8 mouse cellular contexts compared by ENCODE assay signal in the genomic region with DNA sequence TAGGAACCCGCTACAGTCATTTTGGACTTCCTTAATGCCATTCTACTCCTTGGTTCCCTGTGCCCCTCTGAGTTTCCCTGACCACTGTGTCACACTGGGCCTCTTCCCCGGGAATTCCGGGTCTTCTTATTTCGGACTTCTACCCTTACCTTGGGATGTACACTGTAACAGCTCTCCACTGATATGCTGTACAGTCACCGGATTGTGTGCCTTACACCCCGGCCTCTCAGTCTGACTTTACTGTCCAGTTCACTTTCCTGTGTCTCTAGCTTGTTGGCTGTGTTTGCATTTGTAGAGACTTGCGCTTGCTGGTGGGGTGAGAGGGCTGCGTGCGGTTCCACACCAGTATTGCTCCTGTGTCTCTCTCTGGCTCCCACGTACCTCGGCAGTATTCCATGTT. TPM values are rescaled to one million over a fixed set of nuclear protein-coding genes. Genes with fewer than 3 reads are reported as not detected.
A peak's percentile ranks its signal among the peaks of the same experiment; 100 is the strongest.
DNase-seq lines count a peak whose midpoint lies in the region; ATAC-seq and TF ChIP-seq lines count a peak whose summit lies in the region.

No protein-coding gene starts in this region.

- intact Hi-C loops in heart, postnatal 10 days (cut with DNase I), result no loop called here

- no peaks in the 10 kb centered on the region; the same call in none of the 2 replicates for H3K79me2 ChIP-seq in MEL (ENCODE audit: control insufficient read depth, insufficient read depth, low read length, poor library complexity)

- no peak for TF ChIP-seq EP300 in heart, postnatal 0 days (IDR thresholded peaks at IDR 0.05; ENCODE audit: low read depth)
- TF ChIP-seq EP300 in MEL (IDR thresholded peaks at IDR 0.05; ENCODE audit: low read depth in 1 of 2, low read length in 2 of 2), result no peak

- peak overlapping the region; percentile 89 for H3K4me2 ChIP-seq in heart, postnatal 0 days (ENCODE audit: low read depth, low read length)
- peak overlapping the region; percentile 57 for H3K4me2 ChIP-seq in forebrain, embryonic 16.5 days (ENCODE audit: low read length)

- peak overlapping the region; percentile 80 for H3K9ac ChIP-seq in heart, postnatal 0 days (replicated peaks; ENCODE audit: low read depth, low read length)
- H3K9ac ChIP-seq in MEL (ENCODE audit: control insufficient read depth, low read depth, low read length, poor library complexity, severe bottlenecking), result peak overlapping the region; percentile 89
- peak overlapping the region; percentile 56 for H3K9ac ChIP-seq in forebrain, embryonic 16.5 days (replicated peaks; ENCODE audit: low read depth, low read length)

- peak overlapping the region; percentile 74 for H3K4me3 ChIP-seq in heart, postnatal 0 days (ENCODE audit: low read depth, low read length)
- H3K4me3 ChIP-seq in MEL (ENCODE audit: control insufficient read depth in 1 of 2, insufficient read depth in 1 of 2, low read depth in 2 of 2, low read length in 2 of 2), result peak overlapping the region; percentile 66 to 79
- peak overlapping the region; percentile 42 for H3K4me3 ChIP-seq in forebrain, embryonic 16.5 days (replicated peaks; ENCODE audit: low read length)
- peak overlapping the region; percentile 83 for H3K4me3 ChIP-seq in midbrain, embryonic 10.5 days

- peak overlapping the region; percentile 82 for H3K27ac ChIP-seq in heart, postnatal 0 days (ENCODE audit: low read depth)
- H3K27ac ChIP-seq in MEL (ENCODE audit: control insufficient read depth, low read depth, low read length), result peak overlapping the region; percentile 50
- no peak overlapping the region for H3K27ac ChIP-seq in forebrain, embryonic 16.5 days (ENCODE audit: low read length)
- H3K27ac ChIP-seq in midbrain, embryonic 10.5 days (replicated peaks), result peak overlapping the region; percentile 90

- ATAC-seq in heart, postnatal 0 days (ENCODE audit: insufficient read depth, low read depth), result no peak
- ATAC-seq in forebrain, embryonic 16.5 days, result no peak

- no peaks in the 10 kb centered on the region for H3K9me3 ChIP-seq in heart, postnatal 0 days (replicated peaks; ENCODE audit: control insufficient read depth, low read length)
- no peaks in the 10 kb centered on the region for H3K9me3 ChIP-seq in MEL (replicated peaks; ENCODE audit: insufficient read depth, low read length)
- H3K9me3 ChIP-seq in forebrain, embryonic 16.5 days (ENCODE audit: control insufficient read depth, low read length), result no peaks in the 10 kb centered on the region
- H3K9me3 ChIP-seq in midbrain, embryonic 10.5 days (replicated peaks), result no peaks in the 10 kb centered on the region

- H3K4me1 ChIP-seq in heart, postnatal 0 days (ENCODE audit: control insufficient read depth, insufficient read depth), result 0 out of 2 replicates have a peak, but pooled peaks cover 9% of the 10 kb centered on the region
- H3K4me1 ChIP-seq in MEL (ENCODE audit: control insufficient read depth in 1 of 2, insufficient read depth in 2 of 2, low read length in 2 of 2), result peaks cover 18 to 37% of the 10 kb centered on the region in 2 experiments
- peaks cover 13% of the 10 kb centered on the region for H3K4me1 ChIP-seq in forebrain, embryonic 16.5 days (replicated peaks; ENCODE audit: control insufficient read depth, insufficient read depth, low read length)
- H3K4me1 ChIP-seq in midbrain, embryonic 10.5 days, result peaks cover 27% of the 10 kb centered on the region

- no peak for TF ChIP-seq CTCF in heart, postnatal 0 days (IDR thresholded peaks at IDR 0.05; ENCODE audit: low read depth)
- TF ChIP-seq CTCF in MEL (IDR thresholded peaks at IDR 0.05 in 2 of 3, conservative IDR thresholded peaks at IDR 0.05 in 1 of 3; ENCODE audit: control insufficient read depth in 1 of 3, insufficient read depth in 1 of 3, low read depth in 2 of 3, low read length in 3 of 3, poor library complexity in 1 of 3, severe bottlenecking in 1 of 3), result no peak

- TF ChIP-seq POLR2A in MEL (IDR thresholded peaks at IDR 0.05; ENCODE audit: control insufficient read depth in 1 of 2, insufficient read depth in 1 of 2, low read depth in 1 of 2, low read length in 2 of 2, poor library complexity in 1 of 2), result no peak

- no peak for TF ChIP-seq RAD21 in MEL (IDR thresholded peaks at IDR 0.05; ENCODE audit: low read depth, low read length)

- H3K36me3 ChIP-seq in heart, postnatal 0 days (replicated peaks; ENCODE audit: control insufficient read depth, insufficient read depth, low read length), result peaks cover 41% of the 10 kb centered on the region
- H3K36me3 ChIP-seq in MEL (ENCODE audit: control insufficient read depth in 1 of 2, insufficient read depth in 2 of 2, low read length in 2 of 2), result peaks cover 0 to 27% of the 10 kb centered on the region in 2 experiments; a peak in 2 of 4 replicates
- H3K36me3 ChIP-seq in forebrain, embryonic 16.5 days (ENCODE audit: control insufficient read depth, insufficient read depth), result peaks cover 2% of the 10 kb centered on the region
- H3K36me3 ChIP-seq in midbrain, embryonic 10.5 days, result peaks cover 62% of the 10 kb centered on the region

- no peak for DNase-seq in heart, postnatal 0 days (ENCODE audit: low spot score)
- no peak for DNase-seq in heart, postnatal 10 days
- DNase-seq in MEL (ENCODE audit: low read depth, low spot score), result peak; percentile 27
- DNase-seq in midbrain, embryonic 10.5 days (ENCODE audit: low spot score), result peak; percentile 32
- DNase-seq in adrenal gland, postnatal 10 days, result no peak
- DNase-seq in layer of hippocampus, adult 18-20 months (ENCODE audit: low spot score in 2 of 2), result no peak
- no peak for DNase-seq in thymus, postnatal 25 days

- 12% methylated on average over 11 of the region's 11 CpGs for WGBS in heart, postnatal 0 days
- WGBS in forebrain, embryonic 16.5 days, result 14% methylated on average over 11 of the region's 11 CpGs
- 18% methylated on average over 11 of the region's 11 CpGs for WGBS in midbrain, embryonic 10.5 days

- no peaks in the 10 kb centered on the region for H3K27me3 ChIP-seq in heart, postnatal 0 days (ENCODE audit: control insufficient read depth, insufficient read depth, low read length)
- no peaks in the 10 kb centered on the region for H3K27me3 ChIP-seq in MEL (ENCODE audit: control insufficient read depth in 1 of 2, insufficient read depth in 2 of 2, low read length in 2 of 2)
- H3K27me3 ChIP-seq in forebrain, embryonic 16.5 days (replicated peaks; ENCODE audit: control insufficient read depth, insufficient read depth, low read length), result no peaks in the 10 kb centered on the region
- no peaks in the 10 kb centered on the region for H3K27me3 ChIP-seq in midbrain, embryonic 10.5 days (ENCODE audit: low read depth, poor library complexity, severe bottlenecking)

RNA-seq across cellular contexts. Expression of gene Eml3, which starts 0.8 kb away (rescaled TPM):
- 6.7 and 21.0 TPM in 2 replicates for total RNA-seq in heart, postnatal 0 days (2014; rRNA removed; ENCODE audit: low replicate concordance)
- polyA plus RNA-seq in heart, postnatal 0 days (2015; fragmentation: Nextera tagmentation; extraction: Ambion mirVana), result 9.6 and 10.1 TPM in 2 replicates
- 10 to 100 TPM; 16.7 to 18.7 TPM for total RNA-seq in heart, postnatal 10 days (2021)
- total RNA-seq in MEL (2012; rRNA removed), result 13.0 and 16.6 TPM in 2 replicates
- 10 to 100 TPM in 1 of 2 experiments, not detected in 1; 23.4 TPM for polyA plus RNA-seq in MEL (2012; ENCODE audit: insufficient read depth in 1 of 2, insufficient read length in 2 of 2, low read depth in 1 of 2, low replicate concordance in 2 of 2, missing spikeins in 1 of 2)
- 9.7 and 10.5 TPM in 2 replicates for polyA plus RNA-seq in forebrain, embryonic 16.5 days (2015; fragmentation: Nextera tagmentation; extraction: Ambion mirVana)
- polyA plus RNA-seq in midbrain, embryonic 10.5 days (2016; fragmentation: Nextera tagmentation; extraction: Ambion mirVana), result 22.9 and 23.5 TPM in 2 replicates
- 10 to 100 TPM; 43.6 to 53.3 TPM for total RNA-seq in adrenal gland, postnatal 10 days (2021)
- 10 to 100 TPM in 1 of 2 experiments, 1 to 10 TPM in 1; 9.8 to 10.4 TPM for total RNA-seq in layer of hippocampus, adult 18-20 months (2021)

RNA-seq across cellular contexts. Expression of gene Rom1, which starts 1.0 kb away (rescaled TPM):
- 1.5 and 10.2 TPM in 2 replicates for total RNA-seq in heart, postnatal 0 days (2014; rRNA removed; ENCODE audit: low replicate concordance)
- polyA plus RNA-seq in heart, postnatal 0 days (2015; fragmentation: Nextera tagmentation; extraction: Ambion mirVana), result 3.2 TPM in 2 replicates
- 1 to 10 TPM; 6.5 to 7.1 TPM for total RNA-seq in heart, postnatal 10 days (2021)
- total RNA-seq in MEL (2012; rRNA removed), result 1.6 and 4.1 TPM in 2 replicates
- 1 to 10 TPM in 1 of 2 experiments, not detected in 1; 3.1 TPM for polyA plus RNA-seq in MEL (2012; ENCODE audit: insufficient read depth in 1 of 2, insufficient read length in 2 of 2, low read depth in 1 of 2, low replicate concordance in 2 of 2, missing spikeins in 1 of 2)
- polyA plus RNA-seq in forebrain, embryonic 16.5 days (2015; fragmentation: Nextera tagmentation; extraction: Ambion mirVana), result 1.7 and 1.8 TPM in 2 replicates
- 3.5 and 4.2 TPM in 2 replicates for polyA plus RNA-seq in midbrain, embryonic 10.5 days (2016; fragmentation: Nextera tagmentation; extraction: Ambion mirVana)
- 10 to 100 TPM; 17.4 to 24.0 TPM for total RNA-seq in adrenal gland, postnatal 10 days (2021)
- 1 to 10 TPM; 4.7 to 6.6 TPM for total RNA-seq in layer of hippocampus, adult 18-20 months (2021)

RNA-seq across cellular contexts. Expression of gene B3gat3, which starts 9.9 kb away (rescaled TPM):
- total RNA-seq in heart, postnatal 0 days (2014; rRNA removed; ENCODE audit: low replicate concordance), result 41.5 and 54.2 TPM in 2 replicates
- polyA plus RNA-seq in heart, postnatal 0 days (2015; fragmentation: Nextera tagmentation; extraction: Ambion mirVana), result 26.8 and 29.1 TPM in 2 replicates
- 10 to 100 TPM; 38.7 to 41.8 TPM for total RNA-seq in heart, postnatal 10 days (2021)
- 21.0 and 26.2 TPM in 2 replicates for total RNA-seq in MEL (2012; rRNA removed)
- polyA plus RNA-seq in MEL (2012; ENCODE audit: insufficient read depth in 1 of 2, insufficient read length in 2 of 2, low read depth in 1 of 2, low replicate concordance in 2 of 2, missing spikeins in 1 of 2), result 10 to 100 TPM in 1 of 2 experiments, not detected in 1; 35.4 TPM
- polyA plus RNA-seq in forebrain, embryonic 16.5 days (2015; fragmentation: Nextera tagmentation; extraction: Ambion mirVana), result 67.3 and 75.9 TPM in 2 replicates
- 58.7 and 64.0 TPM in 2 replicates for polyA plus RNA-seq in midbrain, embryonic 10.5 days (2016; fragmentation: Nextera tagmentation; extraction: Ambion mirVana)
- total RNA-seq in adrenal gland, postnatal 10 days (2021), result 10 to 100 TPM; 55.1 to 59.3 TPM
- total RNA-seq in layer of hippocampus, adult 18-20 months (2021), result 100 to 1,000 TPM; 166 to 169 TPM

RNA-seq across cellular contexts. Expression of gene Mta2, which starts 11.6 kb away (rescaled TPM):
- 55.1 and 57.9 TPM in 2 replicates for total RNA-seq in heart, postnatal 0 days (2014; rRNA removed; ENCODE audit: low replicate concordance)
- polyA plus RNA-seq in heart, postnatal 0 days (2015; fragmentation: Nextera tagmentation; extraction: Ambion mirVana), result 47.6 and 51.5 TPM in 2 replicates
- total RNA-seq in heart, postnatal 10 days (2021), result 10 to 100 TPM; 54.4 to 59.5 TPM
- total RNA-seq in MEL (2012; rRNA removed), result 150 and 171 TPM in 2 replicates
- 100 to 1,000 TPM; 116 to 167 TPM for polyA plus RNA-seq in MEL (2012; ENCODE audit: insufficient read depth in 1 of 2, insufficient read length in 2 of 2, low read depth in 1 of 2, low replicate concordance in 2 of 2, missing spikeins in 1 of 2)
- polyA plus RNA-seq in forebrain, embryonic 16.5 days (2015; fragmentation: Nextera tagmentation; extraction: Ambion mirVana), result 175 and 186 TPM in 2 replicates
- polyA plus RNA-seq in midbrain, embryonic 10.5 days (2016; fragmentation: Nextera tagmentation; extraction: Ambion mirVana), result 178 and 191 TPM in 2 replicates
- 100 to 1,000 TPM in 1 of 2 experiments, 10 to 100 TPM in 1; 94.8 to 111 TPM for total RNA-seq in adrenal gland, postnatal 10 days (2021)
- total RNA-seq in layer of hippocampus, adult 18-20 months (2021), result 10 to 100 TPM; 51.6 to 53.4 TPM

RNA-seq across cellular contexts. Expression of gene Tut1, which starts 23.5 kb away (rescaled TPM):
- total RNA-seq in heart, postnatal 0 days (2014; rRNA removed; ENCODE audit: low replicate concordance), result 9.8 and 18.0 TPM in 2 replicates
- 8.2 and 10.4 TPM in 2 replicates for polyA plus RNA-seq in heart, postnatal 0 days (2015; fragmentation: Nextera tagmentation; extraction: Ambion mirVana)
- total RNA-seq in heart, postnatal 10 days (2021), result 10 to 100 TPM in 1 of 2 experiments, 1 to 10 TPM in 1; 8.5 to 10.4 TPM
- total RNA-seq in MEL (2012; rRNA removed), result 54.6 and 54.9 TPM in 2 replicates
- polyA plus RNA-seq in MEL (2012; ENCODE audit: insufficient read depth in 1 of 2, insufficient read length in 2 of 2, low read depth in 1 of 2, low replicate concordance in 2 of 2, missing spikeins in 1 of 2), result 10 to 100 TPM in 1 of 2 experiments, not detected in 1; 68.2 TPM
- 33.6 and 35.5 TPM in 2 replicates for polyA plus RNA-seq in forebrain, embryonic 16.5 days (2015; fragmentation: Nextera tagmentation; extraction: Ambion mirVana)
- polyA plus RNA-seq in midbrain, embryonic 10.5 days (2016; fragmentation: Nextera tagmentation; extraction: Ambion mirVana), result 36.5 and 40.2 TPM in 2 replicates
- total RNA-seq in adrenal gland, postnatal 10 days (2021), result 10 to 100 TPM; 17.4 to 19.3 TPM
- 10 to 100 TPM; 21.9 to 22.5 TPM for total RNA-seq in layer of hippocampus, adult 18-20 months (2021)

Comparison
In these comparisons a context has a peak if more than half of its experiments do, and no peak if none do; other contexts are left out.
1. DNase-seq: peak in MEL (single experiment) and midbrain, embryonic 10.5 days (single experiment); none in heart, postnatal 0 days (single experiment), heart, postnatal 10 days (0 of 2), adrenal gland, postnatal 10 days (single experiment), layer of hippocampus, adult 18-20 months (0 of 2) and thymus, postnatal 25 days (single experiment).
2. Peak in every context shown above with its lines, with median percentiles within 50 percentile points of each other: H3K4me3 ChIP-seq and H3K9ac ChIP-seq.